Mouse (Mus musculus) gastrocnemius, adult 8-10 months (tissue): ENCODE measurements around the gene Mthfd2. TPM values are rescaled to one million over a fixed set of nuclear protein-coding genes. Genes with fewer than 3 reads are reported as not detected.

Source experiments
- DNase-seq, 2 experiments: peaks; one replicate each; pipeline ENCODE4 v3.0.0; 2022; ENCODE audit warnings: low spot score in 2 of 2
- total RNA-seq, 4 experiments: library from RNA; stranded (reverse); gene quantifications; 2 replicates each; pipeline ENCODE4 v1.2.4; 2022

Gene Mthfd2
- total RNA-seq, 4 experiments from 2014 or later = 2.9 to 4.7 (median 3.2) TPM

DNA sequence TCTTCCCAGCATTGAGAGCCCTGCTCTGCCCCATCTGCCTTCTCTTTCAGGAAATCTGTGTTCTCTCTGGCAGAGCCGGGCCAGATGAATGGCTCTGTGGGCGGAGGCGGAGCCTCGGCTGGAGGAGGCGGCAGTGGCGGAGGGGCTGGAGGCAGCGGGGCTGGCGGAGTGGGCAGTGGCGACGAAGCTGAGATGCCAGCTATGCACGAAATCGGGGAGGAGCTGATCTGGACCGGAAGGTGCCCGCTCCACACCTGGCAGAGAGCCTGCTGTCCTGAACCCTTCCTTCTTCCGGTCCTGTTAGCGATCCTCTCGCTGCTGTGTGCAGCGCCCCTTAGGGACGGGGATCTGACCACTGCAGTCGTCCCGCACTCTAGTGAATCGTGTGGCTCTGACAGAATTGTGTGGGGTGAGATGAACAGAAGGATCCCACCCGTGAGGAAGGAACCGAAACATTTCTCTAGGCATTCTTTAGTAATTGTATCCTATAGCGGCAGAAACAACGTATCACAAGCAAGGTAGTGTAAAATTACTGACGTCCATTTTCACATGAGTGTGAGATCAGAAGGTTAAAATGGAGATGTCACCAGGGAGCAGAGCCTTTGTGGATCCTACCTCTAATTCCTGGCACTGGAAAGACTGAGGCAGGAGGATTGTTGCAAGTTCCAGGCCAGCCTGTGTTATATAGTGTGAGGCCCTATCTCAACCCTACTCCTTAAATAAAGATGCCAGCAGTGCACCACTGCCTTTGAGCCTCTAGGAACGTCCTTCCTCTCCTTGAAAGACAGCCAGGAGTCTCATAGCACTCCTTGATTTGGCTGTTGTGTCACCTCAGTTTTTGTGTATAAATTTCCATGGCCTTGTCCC, 57.3 kb downstream of the Mthfd2 start:
- DNase-seq = peak; percentile 80 to 86

DNA sequence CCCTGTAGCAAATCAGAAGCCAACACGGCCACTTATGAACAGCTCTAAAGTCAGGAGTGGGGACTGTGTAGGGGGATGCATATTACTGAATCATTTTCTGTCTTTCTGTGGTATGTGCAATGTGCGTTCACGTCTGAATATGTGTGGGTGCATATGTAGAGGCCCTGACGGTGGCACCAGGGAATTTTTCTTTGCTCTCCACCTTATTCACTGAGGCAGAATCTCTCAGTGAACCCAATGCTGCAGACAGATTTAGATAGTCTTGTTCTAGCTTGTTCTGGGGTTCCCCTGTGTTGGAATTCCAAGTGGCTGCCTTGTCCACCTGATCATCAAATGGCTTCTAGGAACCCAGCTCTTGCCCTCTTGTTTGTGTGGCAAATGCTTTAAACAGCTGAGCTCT, 58.1 kb downstream of the Mthfd2 start:
- DNase-seq = no peak

DNA sequence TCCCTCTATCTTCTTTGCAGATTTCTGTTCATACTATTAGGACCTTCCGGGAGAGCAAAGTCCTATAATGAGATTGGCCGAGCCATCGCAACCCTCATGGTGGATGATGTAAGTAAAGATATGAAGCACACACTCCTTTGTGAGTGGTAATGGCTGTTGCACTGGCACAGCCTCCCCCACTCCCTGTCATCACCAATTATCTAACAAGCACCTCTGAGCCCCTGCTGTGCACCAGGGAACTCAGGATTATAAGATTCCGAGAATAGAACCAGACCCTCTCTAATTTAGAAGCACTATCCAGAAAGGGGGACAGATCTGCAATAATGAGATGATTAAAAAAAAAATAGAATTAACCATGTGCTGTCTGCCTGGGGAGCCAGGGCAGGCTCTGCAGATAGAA, 60.1 kb downstream of the Mthfd2 start:
- DNase-seq = no peak

DNA sequence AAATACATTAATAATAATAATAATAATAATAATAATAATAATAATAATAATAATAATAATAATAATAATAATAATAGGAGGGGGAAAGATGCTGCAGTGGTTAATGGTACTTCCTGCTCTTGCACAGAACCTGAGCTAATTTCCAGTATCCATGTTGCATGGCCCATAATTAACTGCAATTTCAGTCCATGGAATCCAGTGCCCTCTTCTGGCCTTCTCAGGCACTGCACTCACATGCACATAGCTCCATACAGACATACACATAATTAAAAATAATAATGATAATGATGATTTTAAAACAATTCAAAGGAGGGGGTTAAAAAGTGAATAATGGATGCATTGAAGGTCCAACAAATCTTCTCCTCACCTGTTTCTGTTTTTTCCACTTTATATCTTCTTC, 60.5 kb downstream of the Mthfd2 start:
- DNase-seq = no peak

DNA sequence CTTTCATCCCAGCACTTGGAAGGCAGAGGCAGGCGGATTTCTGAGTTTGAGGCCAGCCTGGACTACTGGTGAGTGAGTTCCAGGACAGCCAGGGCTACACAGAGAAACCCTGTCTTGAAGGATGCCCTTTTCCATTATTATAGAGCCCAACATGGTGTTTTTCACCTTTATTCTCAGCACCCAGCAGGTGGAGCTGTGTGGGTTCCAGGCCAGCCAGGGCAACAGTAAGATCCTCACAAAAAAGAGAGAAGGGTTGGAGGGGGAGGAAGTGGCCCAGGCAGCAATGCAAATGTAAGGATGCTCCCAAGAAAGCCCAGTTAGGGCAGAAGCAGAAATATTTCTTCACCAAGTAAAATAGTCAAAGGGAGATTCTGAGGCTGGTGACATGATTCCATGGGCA, 61.2 kb downstream of the Mthfd2 start:
- DNase-seq = no peak

Other genes with a start within 250 kb of the Mthfd2 start
- 1 to 10 TPM; 6.2 to 9.4 (median 7.5) TPM for gene Pcgf1, start 248.0 kb downstream of the Mthfd2 start, total RNA-seq
- under 1 TPM in 2 of 4 experiments, not detected in 2; 0.63 to 0.94 TPM for gene Lbx2, start 239.5 kb downstream of the Mthfd2 start, total RNA-seq
- 1 to 10 TPM in 3 of 4 experiments, not detected in 1; 1.1 to 2.3 (median 1.3) TPM for gene Ccdc142, start 224.3 kb downstream of the Mthfd2 start, total RNA-seq
- gene Gm42688, start 224.3 kb downstream of the Mthfd2 start, total RNA-seq = under 1 TPM; 0.60 to 0.99 (median 0.82) TPM
- gene Mrpl53, start 216.9 kb downstream of the Mthfd2 start, total RNA-seq = 100 to 1,000 TPM; 102 to 112 (median 107) TPM
- 1 to 10 TPM; 5.3 to 5.9 (median 5.5) TPM for gene Mogs, start 210.4 kb downstream of the Mthfd2 start, total RNA-seq
- gene Wbp1, start 204.3 kb downstream of the Mthfd2 start, total RNA-seq = 10 to 100 TPM; 39.1 to 50.7 (median 45.1) TPM
- 10 to 100 TPM; 14.3 to 18.2 (median 16.2) TPM for gene Ino80b, start 200.5 kb downstream of the Mthfd2 start, total RNA-seq
- gene Rtkn, start 190.4 kb downstream of the Mthfd2 start, total RNA-seq = 10 to 100 TPM in 3 of 4 experiments, 1 to 10 TPM in 1; 9.0 to 12.2 (median 10.9) TPM
- gene Wdr54, start 169.5 kb downstream of the Mthfd2 start, total RNA-seq = 1 to 10 TPM in 3 of 4 experiments, under 1 TPM in 1; 0.87 to 2.3 (median 1.1) TPM
- under 1 TPM in 2 of 4 experiments, not detected in 2; 0.13 to 0.15 TPM for gene 1700003E16Rik, start 169.5 kb downstream of the Mthfd2 start, total RNA-seq
- gene Dctn1, start 160.0 kb downstream of the Mthfd2 start, total RNA-seq = 100 to 1,000 TPM; 117 to 131 (median 127) TPM
- gene Slc4a5, start 106.1 kb downstream of the Mthfd2 start, total RNA-seq = not detected
- gene Mob1a, start 108 bp upstream of the Mthfd2 start, total RNA-seq = 10 to 100 TPM in 1 of 4 experiments, 1 to 10 TPM in 3; 7.8 to 10.0 (median 8.7) TPM
- 100 to 1,000 TPM; 190 to 220 (median 193) TPM for gene Bola3, start 23.2 kb upstream of the Mthfd2 start, total RNA-seq
- gene Tet3, start 133.2 kb upstream of the Mthfd2 start, total RNA-seq = 10 to 100 TPM in 3 of 4 experiments, 1 to 10 TPM in 1; 9.8 to 20.1 (median 14.8) TPM
- gene Dguok, start 181.1 kb upstream of the Mthfd2 start, total RNA-seq = 10 to 100 TPM; 14.6 to 17.3 (median 16.2) TPM
- gene Actg2, start 210.4 kb upstream of the Mthfd2 start, total RNA-seq = under 1 TPM; 0.39 to 0.73 (median 0.55) TPM
- gene Stambp, start 246.8 kb upstream of the Mthfd2 start, total RNA-seq = 1 to 10 TPM; 5.6 to 6.8 (median 6.3) TPM